13 mouse cellular contexts compared by ENCODE assay signal in genomic region chr5:32446394-32446793, GRCm38 (mm10). TPM values are rescaled to one million over a fixed set of nuclear protein-coding genes. Genes with fewer than 3 reads are reported as not detected.
A peak's percentile ranks its signal among the peaks of the same experiment; 100 is the strongest.
DNase-seq lines count a peak whose midpoint lies in the region; ATAC-seq lines count a peak whose summit lies in the region.
"Had no signal": no experiment of that assay in that cellular context is flagged by ENCODE, and none has a peak within 500 bp of the region (broad histone marks: within the 10 kb centered on the region; RNA-seq: fewer than 3 reads in every experiment).

No protein-coding gene starts in this region.

- peaks cover 6% of the 10 kb centered on the region for H3K4me1 ChIP-seq in heart, embryonic 10.5 days
- H3K4me1 ChIP-seq in forebrain, embryonic 16.5 days (replicated peaks; ENCODE audit: control insufficient read depth, insufficient read depth, low read length) = 0 out of 2 replicates have a peak, but pooled peaks cover under 1% of the 10 kb centered on the region
- H3K4me1 ChIP-seq: midbrain, embryonic 15.5 days had no signal

- 41% methylated on average over 5 of the region's 5 CpGs for WGBS in heart, embryonic 10.5 days
- WGBS in forebrain, embryonic 16.5 days = 44% methylated on average over 5 of the region's 5 CpGs

- no peak overlapping the region for H3K4me3 ChIP-seq in heart, embryonic 10.5 days
- no peak overlapping the region for H3K4me3 ChIP-seq in forebrain, embryonic 16.5 days (replicated peaks; ENCODE audit: low read length)
- H3K4me3 ChIP-seq: layer of hippocampus, adult 2 months; liver, embryonic 15.5 days; midbrain, embryonic 15.5 days had no signal

- H3K4me2 ChIP-seq in forebrain, embryonic 16.5 days (ENCODE audit: low read length) = no peak overlapping the region
- H3K4me2 ChIP-seq: liver, embryonic 15.5 days; midbrain, embryonic 15.5 days had no signal

- H3K9me3 ChIP-seq in heart, embryonic 10.5 days = no peaks in the 10 kb centered on the region
- H3K9me3 ChIP-seq in forebrain, embryonic 16.5 days (ENCODE audit: control insufficient read depth, low read length) = no peaks in the 10 kb centered on the region
- H3K9me3 ChIP-seq: liver, embryonic 15.5 days; midbrain, embryonic 15.5 days had no signal

- ATAC-seq in forebrain, embryonic 16.5 days = no peak
- ATAC-seq: midbrain, embryonic 15.5 days had no signal

- H3K27me3 ChIP-seq in heart, embryonic 10.5 days (ENCODE audit: insufficient read depth, poor library complexity, severe bottlenecking) = no peaks in the 10 kb centered on the region
- no peaks in the 10 kb centered on the region for H3K27me3 ChIP-seq in forebrain, embryonic 16.5 days (replicated peaks; ENCODE audit: control insufficient read depth, insufficient read depth, low read length)
- H3K27me3 ChIP-seq: midbrain, embryonic 15.5 days had no signal

- H3K36me3 ChIP-seq in heart, embryonic 10.5 days = no peaks in the 10 kb centered on the region
- H3K36me3 ChIP-seq in forebrain, embryonic 16.5 days (ENCODE audit: control insufficient read depth, insufficient read depth) = no peaks in the 10 kb centered on the region
- H3K36me3 ChIP-seq: liver, embryonic 15.5 days; midbrain, embryonic 15.5 days had no signal

- H3K9ac ChIP-seq in forebrain, embryonic 16.5 days (replicated peaks; ENCODE audit: low read depth, low read length) = no peak overlapping the region
- H3K9ac ChIP-seq: liver, embryonic 15.5 days; midbrain, embryonic 15.5 days had no signal

- peak; percentile 82 for DNase-seq in gastrocnemius, adult 18-20 months (ENCODE audit: low spot score)
- no peak for DNase-seq in gastrocnemius, postnatal 4 days (ENCODE audit: low spot score in 2 of 2)
- peak; percentile 79 for DNase-seq in cerebellum, adult 9-10 months
- no peak for DNase-seq in heart, embryonic 10.5 days (ENCODE audit: low spot score)
- peak; percentile 42 for DNase-seq in kidney, postnatal 10 days
- no peak for DNase-seq in urinary bladder, adult 2 months (ENCODE audit: low spot score)
- DNase-seq in thymus, postnatal 4 days = no peak
- DNase-seq: B cell, adult 2 months; thymus, adult 2 months had no signal

- peak overlapping the region; percentile 89 for H3K27ac ChIP-seq in heart, embryonic 10.5 days
- no peak overlapping the region for H3K27ac ChIP-seq in forebrain, embryonic 16.5 days (ENCODE audit: low read length)
- H3K27ac ChIP-seq: layer of hippocampus, adult 2 months; liver, embryonic 15.5 days; midbrain, embryonic 15.5 days had no signal

RNA-seq across cellular contexts. Expression of gene Ppp1cb, which starts 12.2 kb away (rescaled TPM):
- 100 to 1,000 TPM; 475 to 504 TPM for total RNA-seq in gastrocnemius, adult 18-20 months (2021)
- 100 to 1,000 TPM; 303 to 348 TPM for total RNA-seq in gastrocnemius, postnatal 4 days (2021)
- polyA plus RNA-seq in heart, embryonic 10.5 days (2016; fragmentation: Nextera tagmentation; extraction: Ambion mirVana) = 233 and 261 TPM in 2 replicates
- 216 and 217 TPM in 2 replicates for polyA plus RNA-seq in forebrain, embryonic 16.5 days (2015; fragmentation: Nextera tagmentation; extraction: Ambion mirVana)
- polyA plus RNA-seq in urinary bladder, adult 2 months (2012; rRNA removed) = 446 and 557 TPM in 2 replicates

Comparison
In these comparisons a context has a peak if more than half of its experiments do, and no peak if none do; other contexts are left out.
1. DNase-seq: peak in gastrocnemius, adult 18-20 months (single experiment), cerebellum, adult 9-10 months (single experiment) and kidney, postnatal 10 days (single experiment); none in gastrocnemius, postnatal 4 days (0 of 2), heart, embryonic 10.5 days (single experiment), urinary bladder, adult 2 months (single experiment) and thymus, postnatal 4 days (single experiment).